Comparison of ENCODE assay signal across 14 mouse cellular contexts in genomic region chr19:32717590-32717989, GRCm38 (mm10). TPM values are rescaled to one million over a fixed set of nuclear protein-coding genes. Genes with fewer than 3 reads are reported as not detected.
DNase-seq lines count a peak whose midpoint lies in the region; ATAC-seq and TF ChIP-seq lines count a peak whose summit lies in the region.
"Had no signal": no experiment of that assay in that cellular context is flagged by ENCODE, and none has a peak within 500 bp of the region (broad histone marks: within the 10 kb centered on the region; RNA-seq: fewer than 3 reads in every experiment).

No protein-coding gene starts in this region.

- H3K9me3 ChIP-seq in forebrain, postnatal 0 days (ENCODE audit: low read length) = no peaks in the 10 kb centered on the region
- H3K9me3 ChIP-seq in forebrain, embryonic 11.5 days (ENCODE audit: control insufficient read depth, low read length) = no peaks in the 10 kb centered on the region
- no peaks in the 10 kb centered on the region for H3K9me3 ChIP-seq in liver, postnatal 0 days (ENCODE audit: low read length)
- H3K9me3 ChIP-seq in liver, embryonic 11.5 days (ENCODE audit: control insufficient read depth, low read length) = no peaks in the 10 kb centered on the region
- H3K9me3 ChIP-seq: heart, embryonic 10.5 days; hindbrain, embryonic 12.5 days; neural tube, embryonic 12.5 days had no signal

- H3K4me3 ChIP-seq in forebrain, postnatal 0 days (ENCODE audit: low read depth, low read length) = no peak overlapping the region
- H3K4me3 ChIP-seq in forebrain, embryonic 11.5 days (ENCODE audit: low read depth, low read length) = no peak overlapping the region
- H3K4me3 ChIP-seq in liver, postnatal 0 days (ENCODE audit: low read depth, low read length) = no peak overlapping the region
- H3K4me3 ChIP-seq in liver, embryonic 11.5 days (ENCODE audit: low read depth, low read length) = no peak overlapping the region
- H3K4me3 ChIP-seq: heart, embryonic 10.5 days; hindbrain, embryonic 12.5 days; neural tube, embryonic 12.5 days had no signal

- WGBS in forebrain, postnatal 0 days = 63% methylated on average over 3 of the region's 3 CpGs
- 65% methylated on average over 3 of the region's 3 CpGs for WGBS in forebrain, embryonic 11.5 days
- WGBS in liver, postnatal 0 days (ENCODE audit: insufficient replicate concordance) = 50% methylated on average over 3 of the region's 3 CpGs
- 57% methylated on average over 3 of the region's 3 CpGs for WGBS in liver, embryonic 11.5 days

- no peaks in the 10 kb centered on the region for H3K36me3 ChIP-seq in forebrain, postnatal 0 days (ENCODE audit: insufficient read depth)
- H3K36me3 ChIP-seq in forebrain, embryonic 11.5 days (ENCODE audit: control insufficient read depth, insufficient read depth, low read length) = no peaks in the 10 kb centered on the region
- no peaks in the 10 kb centered on the region for H3K36me3 ChIP-seq in liver, postnatal 0 days (replicated peaks; ENCODE audit: insufficient read depth, low read length)
- no peaks in the 10 kb centered on the region for H3K36me3 ChIP-seq in liver, embryonic 11.5 days (ENCODE audit: control insufficient read depth, insufficient read depth, low read length)
- H3K36me3 ChIP-seq: heart, embryonic 10.5 days; hindbrain, embryonic 12.5 days; neural tube, embryonic 12.5 days had no signal

- no peaks in the 10 kb centered on the region for H3K27me3 ChIP-seq in forebrain, postnatal 0 days (ENCODE audit: insufficient read depth, low read length)
- H3K27me3 ChIP-seq in forebrain, embryonic 11.5 days (ENCODE audit: control insufficient read depth, insufficient read depth, low read length) = no peaks in the 10 kb centered on the region
- H3K27me3 ChIP-seq in liver, postnatal 0 days (ENCODE audit: insufficient read depth, low read length) = no peaks in the 10 kb centered on the region
- no peaks in the 10 kb centered on the region for H3K27me3 ChIP-seq in liver, embryonic 11.5 days (replicated peaks; ENCODE audit: control insufficient read depth, insufficient read depth, low read length)
- H3K27me3 ChIP-seq: hindbrain, embryonic 12.5 days; neural tube, embryonic 12.5 days had no signal

- TF ChIP-seq EP300 in liver, postnatal 0 days (IDR thresholded peaks at IDR 0.05; ENCODE audit: low read depth) = no peak

- peak; percentile 29 for TF ChIP-seq CTCF in forebrain, postnatal 0 days (IDR thresholded peaks at IDR 0.05; ENCODE audit: low read depth)
- TF ChIP-seq CTCF in liver, postnatal 0 days (IDR thresholded peaks at IDR 0.05; ENCODE audit: low read depth) = peak; percentile 22; the same call in 1 of the 2 replicates

- no peaks in the 10 kb centered on the region for H3K4me1 ChIP-seq in forebrain, postnatal 0 days (ENCODE audit: insufficient read depth)
- no peaks in the 10 kb centered on the region for H3K4me1 ChIP-seq in forebrain, embryonic 11.5 days (replicated peaks; ENCODE audit: control insufficient read depth, insufficient read depth, low read length)
- no peaks in the 10 kb centered on the region for H3K4me1 ChIP-seq in liver, postnatal 0 days (ENCODE audit: insufficient read depth)
- 0 out of 2 replicates have a peak, but pooled peaks cover 5% of the 10 kb centered on the region for H3K4me1 ChIP-seq in liver, embryonic 11.5 days (replicated peaks; ENCODE audit: control insufficient read depth, insufficient read depth, low read length)
- H3K4me1 ChIP-seq: heart, embryonic 10.5 days; neural tube, embryonic 12.5 days had no signal

- H3K9ac ChIP-seq in forebrain, postnatal 0 days = no peak overlapping the region
- H3K9ac ChIP-seq in forebrain, embryonic 11.5 days (ENCODE audit: low read length) = no peak overlapping the region
- H3K9ac ChIP-seq in liver, postnatal 0 days (replicated peaks) = no peak overlapping the region
- H3K9ac ChIP-seq in liver, embryonic 11.5 days (ENCODE audit: low read depth, low read length) = no peak overlapping the region
- H3K9ac ChIP-seq: hindbrain, embryonic 12.5 days; neural tube, embryonic 12.5 days had no signal

- ATAC-seq in forebrain, postnatal 0 days = no peak
- no peak for ATAC-seq in forebrain, embryonic 11.5 days (replicated peaks; ENCODE audit: low FRiP score)
- ATAC-seq in liver, postnatal 0 days = no peak
- ATAC-seq in liver, embryonic 11.5 days (replicated peaks; ENCODE audit: low FRiP score) = no peak
- peak; percentile 42; the same call in 1 of the 2 replicates for ATAC-seq in common myeloid progenitor, adult 5-6 weeks (replicated peaks; ENCODE audit: low read depth, poor library complexity, severe bottlenecking)

- no peak for DNase-seq in forebrain, postnatal 0 days
- no peak for DNase-seq in forebrain, embryonic 11.5 days (ENCODE audit: low spot score)
- DNase-seq in liver, postnatal 0 days = no peak
- DNase-seq in liver, embryonic 11.5 days (ENCODE audit: low spot score) = no peak
- DNase-seq in ES-CJ7 (ENCODE audit: low read depth, low spot score) = peak; percentile 35
- no peak for DNase-seq in right cerebral cortex, adult 18-20 months
- no peak for DNase-seq in frontal cortex, postnatal 14 days (ENCODE audit: low spot score in 2 of 2)
- DNase-seq: cerebellum, adult 8-10 months; embryo, embryonic 11 days; kidney, adult 2 months had no signal

- H3K4me2 ChIP-seq in forebrain, postnatal 0 days (ENCODE audit: low read depth) = no peak overlapping the region
- no peak overlapping the region for H3K4me2 ChIP-seq in forebrain, embryonic 11.5 days (ENCODE audit: low read depth, low read length, severe bottlenecking)
- no peak overlapping the region for H3K4me2 ChIP-seq in liver, postnatal 0 days (ENCODE audit: low read depth, low read length)
- H3K4me2 ChIP-seq in liver, embryonic 11.5 days = no peak overlapping the region
- H3K4me2 ChIP-seq: hindbrain, embryonic 12.5 days; neural tube, embryonic 12.5 days had no signal

- no peak overlapping the region for H3K27ac ChIP-seq in forebrain, postnatal 0 days (ENCODE audit: low read depth, low read length)
- no peak overlapping the region for H3K27ac ChIP-seq in forebrain, embryonic 11.5 days (ENCODE audit: low read depth, low read length)
- H3K27ac ChIP-seq in liver, postnatal 0 days (ENCODE audit: low read depth) = no peak overlapping the region
- H3K27ac ChIP-seq in liver, embryonic 11.5 days (ENCODE audit: low read depth, low read length) = no peak overlapping the region
- H3K27ac ChIP-seq: heart, embryonic 10.5 days; hindbrain, embryonic 12.5 days; neural tube, embryonic 12.5 days had no signal

RNA-seq across cellular contexts. Expression of gene Atad1, which starts 22.0 kb away (rescaled TPM):
- 135 and 173 TPM in 2 replicates for total RNA-seq in forebrain, postnatal 0 days (2014; rRNA removed)
- 119 and 121 TPM in 2 replicates for polyA plus RNA-seq in forebrain, postnatal 0 days (2015; fragmentation: Nextera tagmentation; extraction: Ambion mirVana)
- 94.7 and 98.4 TPM in 2 replicates for polyA plus RNA-seq in forebrain, embryonic 11.5 days (2014; fragmentation: Nextera tagmentation; extraction: Ambion mirVana)
- 25.9 and 26.0 TPM in 2 replicates for polyA plus RNA-seq in liver, postnatal 0 days (2015; fragmentation: Nextera tagmentation; extraction: Ambion mirVana)
- polyA plus RNA-seq in liver, embryonic 11.5 days (2014; fragmentation: Nextera tagmentation; extraction: Ambion mirVana) = 58.3 and 58.6 TPM in 2 replicates
- total RNA-seq in common myeloid progenitor, adult 5-6 weeks (2017) = 80.5 and 92.1 TPM in 2 replicates

RNA-seq across cellular contexts. Expression of gene Pten, which starts 39.7 kb away (rescaled TPM):
- total RNA-seq in forebrain, postnatal 0 days (2014; rRNA removed) = 105 and 122 TPM in 2 replicates
- polyA plus RNA-seq in forebrain, postnatal 0 days (2015; fragmentation: Nextera tagmentation; extraction: Ambion mirVana) = 10.0 and 12.3 TPM in 2 replicates
- polyA plus RNA-seq in forebrain, embryonic 11.5 days (2014; fragmentation: Nextera tagmentation; extraction: Ambion mirVana) = 10.1 and 11.0 TPM in 2 replicates
- polyA plus RNA-seq in liver, postnatal 0 days (2015; fragmentation: Nextera tagmentation; extraction: Ambion mirVana) = 5.1 and 5.9 TPM in 2 replicates
- 6.6 and 6.8 TPM in 2 replicates for polyA plus RNA-seq in liver, embryonic 11.5 days (2014; fragmentation: Nextera tagmentation; extraction: Ambion mirVana)
- 100 and 127 TPM in 2 replicates for total RNA-seq in common myeloid progenitor, adult 5-6 weeks (2017)
